Mouse (Mus musculus): ENCODE data around the gene Cep128. TPM values are rescaled to one million over a fixed set of nuclear protein-coding genes. Genes with fewer than 3 reads are reported as not detected.
"Not testable (repeated sequence)": the region's sequence is repeated elsewhere in the genome, so short reads cannot be mapped to it uniquely, and the experiment has no call there.

Gene Cep128
- total RNA-seq, 4 experiments from 2014 or later: 2.6 to 10.2 (median 3.9) TPM

DNA sequence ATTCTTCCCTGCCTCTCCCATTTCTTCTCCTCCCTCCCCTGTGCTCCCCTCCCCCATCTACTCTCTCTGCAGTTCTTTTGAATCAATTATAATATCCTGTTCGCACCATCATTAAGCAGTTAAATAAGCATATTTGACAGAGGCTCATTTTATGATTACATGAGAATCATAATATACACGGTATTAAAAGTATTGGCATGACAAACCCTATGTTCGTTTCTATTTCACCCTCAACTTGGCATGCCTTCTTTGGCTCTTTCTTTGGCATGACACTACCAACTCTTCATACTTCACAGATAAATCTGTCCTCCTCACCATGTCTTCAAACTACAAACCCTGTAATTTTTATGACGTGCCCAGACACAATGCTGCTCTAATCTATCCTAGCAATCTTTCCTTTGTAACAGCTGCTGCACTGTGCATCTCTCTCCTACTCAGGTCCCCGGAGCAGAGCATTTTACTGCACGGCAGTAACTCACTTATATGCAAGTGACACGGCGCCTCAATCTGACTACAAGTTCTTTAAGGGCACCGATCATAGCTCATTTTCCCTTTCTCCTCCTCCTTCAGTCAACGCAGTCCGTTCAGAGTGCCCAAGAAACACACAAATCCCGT, 324.4 kb downstream of the Cep128 start:
- no peak for DNase-seq

- no peak for DNase-seq
These were observed 327.3 kb downstream of the Cep128 start for GRCm38 (mm10) chr12:91056885-91057284.

GRCm38 (mm10) chr12:91052301-91052700, 331.9 kb downstream of the Cep128 start:
- no peak for DNase-seq

DNA sequence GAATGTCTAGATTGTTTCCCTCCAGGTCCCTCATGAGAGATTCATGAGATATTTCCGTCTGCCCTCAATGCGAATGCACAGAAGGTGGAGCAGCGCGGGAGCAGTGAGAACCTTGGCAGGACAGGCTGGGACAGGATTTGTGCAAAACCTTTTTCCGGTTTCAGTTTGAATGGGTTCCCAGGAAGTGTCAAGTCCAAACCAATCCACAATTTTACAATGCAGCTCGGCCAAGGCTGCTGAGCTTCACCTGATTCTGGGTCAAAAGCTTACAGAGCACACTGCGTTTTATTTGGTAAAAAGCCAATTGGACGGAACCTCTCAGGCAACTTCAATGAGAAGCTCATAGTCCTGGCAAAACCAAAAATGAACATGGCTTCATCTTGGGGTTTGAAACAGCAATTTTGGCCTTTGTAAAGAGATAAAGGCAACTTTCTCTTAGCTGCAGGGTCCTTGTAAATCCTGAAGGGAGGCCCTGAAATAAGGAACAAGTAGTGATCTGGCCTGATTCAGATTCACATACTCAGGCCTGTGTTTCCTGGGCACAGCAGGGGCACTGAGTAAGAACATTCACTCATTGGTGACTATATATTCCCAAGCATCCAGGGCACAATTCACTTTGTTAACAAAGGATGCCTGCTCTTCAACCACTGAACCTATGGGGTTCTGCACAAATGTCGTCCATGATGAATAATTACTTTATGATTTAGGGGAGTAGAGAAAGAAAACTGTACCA, 333.4 kb downstream of the Cep128 start:
- no peak for DNase-seq

GRCm38 (mm10) chr12:91041363-91041762, 342.8 kb downstream of the Cep128 start:
- no peak for DNase-seq

GRCm38 (mm10) chr12:91040267-91040905, 343.8 kb downstream of the Cep128 start:
- no peak for DNase-seq

GRCm38 (mm10) chr12:91029116-91029515, 355.1 kb downstream of the Cep128 start:
- DNase-seq: no peak

DNA sequence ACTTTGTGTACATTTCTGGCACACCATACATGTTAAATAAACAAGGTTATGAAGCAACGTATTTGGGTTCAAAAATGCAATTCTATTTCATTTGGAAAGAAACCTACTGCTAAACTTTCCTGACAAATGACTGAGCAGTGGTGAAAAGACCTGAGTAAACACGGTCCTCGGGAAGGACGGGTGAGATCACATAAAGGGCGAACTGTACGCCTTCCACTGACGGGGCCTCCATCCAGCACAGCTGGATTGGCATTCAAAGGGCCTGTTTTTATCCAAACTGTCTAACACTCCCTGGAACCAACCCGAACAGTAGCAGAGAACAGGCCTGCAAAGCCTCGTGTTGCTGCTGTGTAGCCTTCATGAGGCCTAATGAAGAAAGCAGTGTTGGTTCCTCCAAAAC, 356.5 kb downstream of the Cep128 start:
- DNase-seq: no peak

DNA sequence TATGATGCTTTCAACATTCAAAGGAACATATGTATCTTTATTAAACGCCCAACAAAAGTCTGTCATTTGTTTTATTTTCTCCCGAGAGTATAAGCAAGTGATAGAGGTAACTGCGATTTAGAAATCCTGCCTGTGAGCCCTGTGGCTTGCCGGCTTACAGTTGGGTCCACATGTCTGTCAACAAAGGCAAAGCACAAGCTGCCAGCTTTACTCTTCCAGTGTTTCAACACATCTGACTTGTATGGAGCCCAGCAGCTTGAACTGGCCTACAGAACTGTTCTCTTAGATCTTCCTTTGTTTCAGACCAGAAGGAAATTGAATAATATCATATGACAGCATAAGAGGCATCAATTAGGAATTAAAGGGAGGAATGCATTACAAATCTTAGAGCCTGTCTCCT, 357.1 kb downstream of the Cep128 start:
- DNase-seq: no peak

GRCm38 (mm10) chr12:91015075-91015474, 369.1 kb downstream of the Cep128 start:
- DNase-seq: no peak

- no peak for DNase-seq
These were observed 371.2 kb downstream of the Cep128 start for GRCm38 (mm10) chr12:91013043-91013442.

DNA sequence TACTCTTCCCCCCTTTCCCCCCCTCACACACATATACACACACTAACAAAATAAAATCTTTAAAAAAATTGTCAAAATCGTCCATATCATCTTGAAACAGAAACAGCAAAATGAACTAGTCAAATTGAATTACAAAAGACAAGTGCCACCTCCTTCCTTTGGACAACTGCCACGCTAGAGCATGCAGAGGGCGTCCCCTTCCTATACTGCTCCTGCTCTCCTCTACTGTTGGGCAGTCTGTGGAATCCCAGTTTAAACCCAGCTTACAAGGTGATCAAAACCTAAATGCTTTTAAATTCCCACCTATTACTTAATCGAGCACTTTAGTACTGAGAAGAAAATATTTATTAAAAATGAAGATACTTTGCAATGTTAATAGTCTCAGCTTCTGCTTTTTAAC, 372.0 kb downstream of the Cep128 start:
- no peak for DNase-seq

DNA sequence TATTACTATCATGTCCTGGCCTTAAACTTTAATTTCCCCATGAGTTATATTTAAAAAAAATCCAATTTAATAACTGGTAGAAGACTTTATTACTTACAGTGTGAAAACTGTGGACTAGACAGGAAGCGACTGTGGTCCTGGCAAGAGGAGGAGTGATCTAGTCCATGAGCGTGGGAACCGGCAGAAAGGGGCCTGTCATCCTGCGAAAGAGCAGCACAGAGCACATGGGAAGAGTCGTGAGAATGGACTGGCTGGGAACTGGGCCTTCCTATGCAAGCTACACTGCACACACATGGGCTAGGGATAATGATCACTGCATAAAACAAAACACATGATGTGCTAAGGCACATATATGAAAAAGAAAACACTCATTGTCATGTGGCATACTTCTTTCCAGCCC, 375.5 kb downstream of the Cep128 start:
- DNase-seq: no peak

GRCm38 (mm10) chr12:91008170-91008569, 376.0 kb downstream of the Cep128 start:
- DNase-seq: no peak

GRCm38 (mm10) chr12:90997539-90997938, 386.7 kb downstream of the Cep128 start:
- DNase-seq: no peak

- DNase-seq: no peak
These were observed 390.9 kb downstream of the Cep128 start for GRCm38 (mm10) chr12:90993331-90993730.

DNA sequence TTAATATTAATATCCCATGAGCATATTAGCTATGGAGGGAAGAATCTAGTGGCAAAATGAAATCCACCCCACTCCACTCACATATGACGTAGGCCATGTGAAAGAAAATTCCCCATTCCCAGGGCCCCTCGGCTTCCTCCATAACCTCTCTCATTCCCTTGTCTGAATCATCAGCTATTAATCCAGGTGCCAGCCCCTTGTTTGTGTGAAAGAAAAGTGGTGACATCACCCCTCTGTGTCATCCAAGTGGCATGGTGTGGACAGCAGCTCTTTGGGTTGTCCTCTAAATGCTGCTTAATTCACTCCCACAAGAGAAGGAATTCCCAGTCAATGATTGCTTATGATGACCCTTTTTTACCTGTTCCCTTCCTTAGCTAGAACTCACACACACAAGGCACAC, 396.4 kb downstream of the Cep128 start:
- DNase-seq: no peak

DNA sequence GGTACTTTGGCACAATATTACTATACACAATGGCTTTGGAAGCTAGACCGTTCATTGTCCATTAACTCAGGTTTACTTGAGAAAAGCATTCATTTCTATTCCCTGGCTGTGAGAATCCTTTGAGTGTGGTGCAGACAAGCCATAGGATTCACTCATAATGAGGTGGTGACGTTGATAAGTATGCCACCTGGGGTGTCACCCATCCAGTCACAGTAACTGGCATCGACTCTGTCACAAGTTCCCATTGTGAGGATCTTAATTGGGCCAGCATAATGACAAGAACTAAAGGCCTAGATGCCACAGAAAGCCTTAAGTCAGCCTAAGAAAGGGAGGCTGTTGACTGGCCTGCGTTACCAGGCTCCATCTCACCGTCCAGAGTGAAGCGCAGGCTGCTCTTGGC, 396.9 kb downstream of the Cep128 start:
- DNase-seq: no peak

- DNase-seq: no peak
These were observed 402.2 kb downstream of the Cep128 start for GRCm38 (mm10) chr12:90982018-90982417.

GRCm38 (mm10) chr12:90976406-90976805, 407.8 kb downstream of the Cep128 start:
- not testable (repeated sequence) for DNase-seq

GRCm38 (mm10) chr12:90975429-90975828, 408.8 kb downstream of the Cep128 start:
- no peak for DNase-seq

DNA sequence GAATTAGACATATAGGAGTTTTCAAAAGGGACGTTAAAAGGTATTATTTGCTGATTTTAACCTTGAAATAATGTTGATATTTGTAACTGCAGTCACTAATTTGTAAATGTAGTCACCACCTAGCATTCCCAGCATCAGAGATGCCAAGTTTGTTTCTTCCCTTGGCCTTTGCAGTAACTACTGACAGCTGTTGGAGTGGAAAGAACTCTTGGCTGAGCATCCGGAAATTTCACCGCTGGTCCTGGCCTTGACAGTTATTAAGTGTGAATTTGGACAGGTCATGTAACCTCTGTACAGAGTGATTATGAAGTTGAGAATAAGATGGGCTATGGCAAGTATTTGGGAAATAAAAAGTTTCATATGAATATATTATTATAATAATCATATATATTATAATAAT, 413.1 kb downstream of the Cep128 start:
- DNase-seq: no peak

DNA sequence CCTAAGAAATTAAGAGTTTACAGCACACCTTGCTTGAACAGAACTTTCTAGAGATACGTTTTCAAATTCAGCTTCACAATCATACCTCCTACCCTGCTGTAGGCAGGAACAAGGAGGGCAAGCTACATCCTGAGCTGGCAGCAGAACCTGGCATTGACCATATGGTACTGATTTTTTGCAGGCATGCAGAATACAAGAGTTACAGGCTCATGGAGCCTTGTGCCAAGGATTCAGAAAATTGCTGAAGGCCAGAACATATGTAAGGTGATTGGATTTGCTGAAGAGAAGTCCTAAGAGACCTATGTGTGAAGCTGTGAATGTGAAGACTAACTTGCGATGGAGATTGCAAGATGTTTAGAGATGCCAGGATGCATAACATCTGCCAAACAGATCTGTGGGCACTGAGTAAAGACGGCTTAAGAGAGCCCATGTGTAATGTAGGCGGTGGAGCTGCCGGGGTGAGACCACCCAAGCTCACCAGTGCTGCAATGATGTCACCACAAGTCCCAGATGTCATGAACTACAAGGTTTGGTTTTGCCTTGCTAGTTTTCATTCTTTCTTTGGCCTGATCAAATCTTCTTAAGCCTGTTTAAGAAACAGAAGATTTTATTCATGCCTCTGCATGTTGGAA, 422.7 kb downstream of the Cep128 start:
- DNase-seq: no peak

Data from adrenal gland, adult 8-10 months (tissue).